Mouse (Mus musculus) hindbrain, embryonic 16.5 days (tissue): ENCODE measurements around the gene Fmod. TPM values are rescaled to one million over a fixed set of nuclear protein-coding genes. Genes with fewer than 3 reads are reported as not detected.

Experiments used
- ATAC-seq: fragments of 200-750 bp; cut with Nextera tagmentation; 2 replicates; pipeline ENCODE4 v1.8.0; 2017; ENCODE audit warnings: moderate TSS enrichment, moderate library complexity
- H3K27ac ChIP-seq: fragments of 300-500 bp; sonication (generic); 2 replicates; pipeline ENCODE4 v1.5.1; 2014; ENCODE audit warnings: low read depth, mild to moderate bottlenecking, control low read depth, low read length, moderate library complexity
- H3K27me3 ChIP-seq: fragments of 300-500 bp; sonication (generic); replicated peaks from 2 replicates; pipeline ENCODE4 v1.6.1; 2014; ENCODE audit warnings: low read length; ENCODE audit not compliant: control insufficient read depth, insufficient read depth
- H3K36me3 ChIP-seq: fragments of 300-500 bp; sonication (generic); 2 replicates; pipeline ENCODE4 v1.6.1; 2014; ENCODE audit warnings: mild to moderate bottlenecking, low read length, moderate library complexity, mixed read lengths; ENCODE audit not compliant: control insufficient read depth, insufficient read depth
- H3K4me1 ChIP-seq: fragments of 300-500 bp; sonication (generic); 2 replicates; pipeline ENCODE4 v1.6.1; 2014; ENCODE audit warnings: low read depth, low read length; ENCODE audit not compliant: control insufficient read depth, insufficient read depth
- H3K4me2 ChIP-seq: fragments of 300-500 bp; sonication (generic); 2 replicates; pipeline ENCODE4 v1.6.1; 2014; ENCODE audit warnings: mild to moderate bottlenecking, low read length, control low read depth, moderate library complexity
- H3K4me3 ChIP-seq: fragments of 300-500 bp; sonication (generic); 2 replicates; pipeline ENCODE4 v1.5.1; 2014; ENCODE audit warnings: mild to moderate bottlenecking, low read length, control low read depth, moderate library complexity
- H3K9ac ChIP-seq: fragments of 300-500 bp; sonication (generic); 2 replicates; pipeline ENCODE4 v1.6.1; 2014; ENCODE audit warnings: low read depth, mild to moderate bottlenecking, control low read depth, low read length, moderate library complexity
- H3K9me3 ChIP-seq: fragments of 300-500 bp; sonication (generic); 2 replicates; pipeline ENCODE4 v1.6.1; 2014; ENCODE audit warnings: mild to moderate bottlenecking, low read length, moderate library complexity; ENCODE audit not compliant: control insufficient read depth
- WGBS: fragments of 180-500 bp; shearing (Covaris S2); extraction: QIAGEN DNeasy Blood & Tissue Kit; methylation state at CpG from one replicate; pipeline ENCODE4 v1.1.7; 2014; 5-methylcytosine and 5-hydroxymethylcytosine counted together
- polyA plus RNA-seq: library from polyadenylated mRNA; unstranded; fragments of >200 nt; fragmentation: Nextera tagmentation; extraction: Ambion mirVana; gene quantifications from 2 replicates; pipeline ENCODE4 v1.2.1, GENCODE M21; 2015

Fmod gene
- polyA plus RNA-seq, 1 experiment from 2014 or later, result 11.8 TPM

DNA sequence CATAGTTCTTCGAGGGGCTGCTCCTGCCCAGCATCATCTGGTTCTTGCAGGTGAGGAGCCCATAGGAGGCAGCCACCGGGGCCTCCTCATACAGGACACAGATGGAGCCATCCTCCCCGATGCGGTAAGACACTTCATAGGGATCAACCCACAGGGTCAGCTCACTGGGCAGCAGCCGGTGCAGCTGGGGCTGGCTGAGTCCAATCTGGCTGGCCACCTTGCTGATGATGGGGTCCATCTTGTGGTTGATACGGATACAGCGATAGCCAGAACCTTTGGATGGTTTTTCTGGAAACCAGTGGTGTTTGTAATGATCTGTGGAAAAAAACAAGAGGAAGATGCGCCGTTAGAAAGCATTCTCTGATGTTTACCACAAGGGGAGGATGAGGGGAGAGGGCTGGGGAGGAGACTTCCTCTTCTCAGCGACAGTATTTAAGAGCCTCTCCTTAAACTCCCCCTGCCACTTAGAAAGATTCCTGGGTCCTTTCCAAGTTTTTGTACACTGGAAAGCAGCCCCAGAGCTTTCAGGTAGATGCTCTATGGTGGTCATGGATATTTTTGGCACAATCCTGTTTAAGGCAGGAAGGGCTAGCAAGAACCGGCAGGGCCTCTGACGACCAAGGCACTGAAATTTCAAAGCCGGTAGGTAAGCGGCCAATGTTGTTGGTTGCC lies 40.5 kb downstream of the Fmod start:
- Histone ChIP-seq H3K36me3 (no peaks in the 10 kb centered on the region), H3K9ac (peak overlapping the region; percentile 80), H3K4me3 (peak overlapping the region; percentile 70), H3K4me1 (peaks cover 32% of the 10 kb centered on the region), H3K9me3 (no peaks in the 10 kb centered on the region), H3K4me2 (peak overlapping the region; percentile 76), H3K27me3 (no peaks in the 10 kb centered on the region), H3K27ac (peak overlapping the region; percentile 75)
- 14% methylated on average over 14 of the region's 14 CpGs for WGBS
- no peak for ATAC-seq

DNA sequence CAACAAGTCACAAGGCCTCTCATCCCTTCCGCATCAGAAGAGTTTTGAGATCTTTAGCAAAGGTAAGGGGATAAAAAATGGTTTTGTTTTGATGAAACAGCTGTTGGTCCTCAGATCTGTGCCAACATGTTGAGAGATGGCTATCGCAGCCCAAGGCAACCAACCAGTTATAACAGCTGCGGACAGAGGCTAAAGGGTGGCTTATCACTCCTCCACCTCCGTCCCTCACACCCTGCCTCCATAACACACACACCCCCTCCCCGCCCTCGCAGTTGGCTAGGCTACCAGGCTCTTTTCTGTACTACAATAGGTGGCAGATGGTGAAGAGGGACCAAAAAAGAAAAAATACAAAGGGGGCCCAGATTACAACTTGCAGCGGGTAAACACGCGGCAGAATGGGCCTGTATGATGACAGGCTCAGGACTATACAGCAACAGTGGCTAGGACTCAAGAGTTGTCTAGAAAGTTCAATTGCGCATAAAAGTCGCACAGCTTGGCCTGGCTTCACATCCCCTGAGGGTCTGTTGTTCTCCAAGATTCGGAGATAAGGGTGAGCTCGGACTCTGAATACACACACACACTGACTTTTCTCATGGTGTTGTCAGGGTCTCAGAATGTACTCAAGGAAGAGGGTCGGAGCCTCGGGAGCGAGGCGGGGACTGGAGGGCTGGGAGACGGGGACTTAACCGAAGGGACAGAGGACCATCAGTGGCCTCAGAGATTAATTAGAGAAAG lies 41.2 kb downstream of the Fmod start:
- H3K9me3 ChIP-seq, result no peaks in the 10 kb centered on the region
- peaks cover 32% of the 10 kb centered on the region for H3K4me1 ChIP-seq
- peak overlapping the region; percentile 75 for H3K27ac ChIP-seq
- no peaks in the 10 kb centered on the region for H3K27me3 ChIP-seq
- H3K4me3 ChIP-seq, result peak overlapping the region; percentile 70
- WGBS, result 5% methylated on average over 19 of the region's 19 CpGs
- no peak; the same call in 1 of the 2 replicates for ATAC-seq
- H3K4me2 ChIP-seq, result peak overlapping the region; percentile 76
- H3K9ac ChIP-seq, result peak overlapping the region; percentile 80
- no peaks in the 10 kb centered on the region for H3K36me3 ChIP-seq

DNA sequence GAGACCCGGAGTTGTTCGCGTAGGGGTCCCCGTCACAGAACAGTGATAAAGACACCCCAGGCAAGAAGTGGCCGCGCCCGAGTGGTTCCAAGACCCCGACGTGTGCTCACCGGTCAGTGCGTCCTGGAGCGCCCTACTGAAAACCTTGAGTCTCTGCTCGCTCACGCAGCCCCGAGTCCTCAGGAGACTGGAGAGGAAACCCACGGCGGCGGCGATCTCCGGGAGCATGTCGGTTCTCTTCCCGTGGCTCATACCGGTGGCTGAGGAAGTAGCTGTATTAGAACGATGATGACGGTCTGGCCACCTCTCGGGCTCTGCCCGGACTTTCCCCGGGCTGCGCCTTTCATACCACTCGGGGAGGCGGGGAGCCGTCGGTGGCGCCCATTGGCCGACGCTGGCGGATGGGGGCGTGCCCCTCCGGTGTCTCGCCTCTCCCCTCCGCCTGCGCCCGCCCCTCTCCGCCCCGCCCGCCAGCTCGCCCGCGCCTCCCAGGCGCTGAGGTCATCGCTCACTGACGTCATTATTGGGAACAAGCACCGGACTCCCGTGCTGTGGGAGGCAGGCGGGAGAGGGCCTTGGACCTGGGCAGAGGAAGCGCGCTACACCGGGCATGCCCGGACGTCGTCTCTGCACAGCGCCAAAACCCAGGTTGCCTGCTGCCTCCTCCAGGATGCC lies 41.9 kb downstream of the Fmod start, which contains the start of gene Btg2:
Btg2 (minus strand) TSS at position 319 of the 675 bp plus-strand sequence.
- ATAC-seq, result peak; percentile 95
- no peaks in the 10 kb centered on the region for H3K36me3 ChIP-seq
- no peaks in the 10 kb centered on the region for H3K27me3 ChIP-seq
- peak within 1 kb of the TSS; percentile 85 for H3K27ac ChIP-seq
- H3K9ac ChIP-seq, result peak within 1 kb of the TSS; percentile 80
- no peaks in the 10 kb centered on the region for H3K9me3 ChIP-seq
- H3K4me3 ChIP-seq, result peak within 1 kb of the TSS; percentile 70
- peaks cover 31% of the 10 kb centered on the region for H3K4me1 ChIP-seq
- H3K4me2 ChIP-seq, result peak within 1 kb of the TSS; percentile 76
- under 1% methylated on average over 62 of the region's 62 CpGs for WGBS

DNA sequence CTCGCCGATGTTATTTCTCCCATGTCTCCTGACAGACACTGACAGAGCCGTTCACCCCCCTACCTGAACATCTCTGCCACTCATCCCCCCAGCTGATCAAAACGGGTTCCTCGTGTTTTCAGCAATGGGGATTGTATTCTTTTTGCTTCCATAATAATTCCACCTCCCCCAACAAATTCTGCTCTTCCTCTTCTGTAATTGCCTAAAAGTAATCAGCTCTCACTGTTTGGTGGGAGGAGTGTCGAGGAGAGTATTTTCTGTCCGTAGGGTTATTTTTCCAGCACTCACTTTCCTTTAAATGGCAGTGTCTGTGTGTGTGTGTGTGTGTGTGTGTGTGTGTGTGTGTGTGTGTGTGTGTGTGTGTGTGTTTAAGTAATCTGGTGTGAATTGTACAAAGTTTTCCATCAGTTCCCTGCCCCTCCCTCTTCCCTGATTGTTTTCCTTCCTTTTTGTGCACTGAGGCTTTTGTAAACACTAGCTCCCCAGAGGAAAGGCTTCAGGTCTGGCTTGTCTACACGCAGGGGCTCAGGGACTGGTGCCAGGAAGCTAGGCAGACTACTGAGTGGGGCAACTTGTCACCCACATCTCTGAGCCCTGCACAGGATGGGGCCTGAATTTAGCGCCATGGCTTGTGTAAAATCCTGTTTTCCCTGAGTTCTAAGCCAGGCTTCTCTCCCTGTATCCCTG lies 42.6 kb downstream of the Fmod start:
- Histone ChIP-seq H3K9ac (peak overlapping the region; percentile 72), H3K4me3 (peak overlapping the region; percentile 70), H3K4me2 (peak overlapping the region; percentile 76), H3K27me3 (no peaks in the 10 kb centered on the region), H3K36me3 (no peaks in the 10 kb centered on the region), H3K27ac (peak overlapping the region; percentile 85), H3K9me3 (no peaks in the 10 kb centered on the region), H3K4me1 (peaks cover 31% of the 10 kb centered on the region)
- no peak for ATAC-seq
- 4% methylated on average over 9 of the region's 9 CpGs for WGBS

DNA sequence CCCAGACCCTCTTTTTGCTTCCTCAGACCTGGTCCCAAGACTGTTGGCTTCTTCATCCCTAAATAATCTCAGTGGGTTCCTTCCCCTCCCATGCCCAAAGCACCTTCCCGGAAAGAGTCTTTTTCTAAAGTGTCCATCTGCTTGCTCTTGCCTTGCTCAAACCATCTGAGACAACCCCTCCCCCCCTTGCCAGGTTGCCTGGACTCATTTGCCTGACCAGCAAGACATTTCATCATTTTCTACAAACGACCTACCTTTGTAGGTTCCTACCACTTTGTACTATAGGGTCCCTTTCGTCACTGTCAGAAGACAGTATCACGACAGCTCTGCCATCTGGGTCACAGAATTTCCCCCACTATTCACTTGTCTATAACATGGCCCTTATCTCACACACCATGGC lies 43.4 kb downstream of the Fmod start:
- Histone ChIP-seq H3K9ac (no peak overlapping the region), H3K36me3 (no peaks in the 10 kb centered on the region), H3K4me3 (no peak overlapping the region), H3K4me2 (no peak overlapping the region), H3K27ac (0 out of 2 replicates have a peak overlapping the region, but pooled peaks have one; percentile 49), H3K4me1 (peaks cover 30% of the 10 kb centered on the region), H3K27me3 (no peaks in the 10 kb centered on the region), H3K9me3 (no peaks in the 10 kb centered on the region)
- no peak for ATAC-seq
- 78% methylated on average over 4 of the region's 4 CpGs for WGBS

DNA sequence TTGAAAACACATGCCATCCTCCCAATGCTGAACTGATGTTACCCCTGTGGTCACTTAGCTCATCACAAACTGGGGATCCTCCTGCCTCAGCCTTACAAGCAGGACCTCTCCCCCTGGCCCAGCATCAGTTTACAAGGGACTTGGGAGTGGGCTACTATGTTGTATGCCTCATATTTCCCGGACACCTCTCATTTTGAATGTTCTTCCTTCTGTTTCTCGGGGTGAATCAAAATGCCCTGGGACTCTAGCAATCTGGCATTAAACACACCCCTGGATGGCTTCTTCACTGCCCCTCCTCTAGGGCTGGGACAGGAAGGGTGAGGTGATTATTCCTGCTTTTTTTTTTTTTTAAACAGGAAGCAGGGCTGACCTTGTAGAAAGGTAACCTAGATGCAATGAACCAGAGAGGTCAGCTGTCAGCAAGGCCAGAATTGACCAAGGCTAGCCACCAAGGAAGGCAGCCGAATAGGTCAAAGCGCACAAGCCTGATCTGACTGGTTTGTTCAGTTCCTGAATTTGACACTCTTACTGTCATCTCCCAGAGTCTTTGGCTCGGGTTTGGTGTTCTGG lies 43.9 kb downstream of the Fmod start:
- no peak overlapping the region for H3K9ac ChIP-seq
- no peaks in the 10 kb centered on the region for H3K9me3 ChIP-seq
- H3K4me1 ChIP-seq, result peaks cover 25% of the 10 kb centered on the region
- H3K4me2 ChIP-seq, result no peak overlapping the region
- H3K4me3 ChIP-seq, result no peak overlapping the region
- ATAC-seq, result no peak
- no peaks in the 10 kb centered on the region for H3K36me3 ChIP-seq
- no peak overlapping the region for H3K27ac ChIP-seq
- H3K27me3 ChIP-seq, result no peaks in the 10 kb centered on the region
- WGBS, result 92% methylated on average over 5 of the region's 5 CpGs

DNA sequence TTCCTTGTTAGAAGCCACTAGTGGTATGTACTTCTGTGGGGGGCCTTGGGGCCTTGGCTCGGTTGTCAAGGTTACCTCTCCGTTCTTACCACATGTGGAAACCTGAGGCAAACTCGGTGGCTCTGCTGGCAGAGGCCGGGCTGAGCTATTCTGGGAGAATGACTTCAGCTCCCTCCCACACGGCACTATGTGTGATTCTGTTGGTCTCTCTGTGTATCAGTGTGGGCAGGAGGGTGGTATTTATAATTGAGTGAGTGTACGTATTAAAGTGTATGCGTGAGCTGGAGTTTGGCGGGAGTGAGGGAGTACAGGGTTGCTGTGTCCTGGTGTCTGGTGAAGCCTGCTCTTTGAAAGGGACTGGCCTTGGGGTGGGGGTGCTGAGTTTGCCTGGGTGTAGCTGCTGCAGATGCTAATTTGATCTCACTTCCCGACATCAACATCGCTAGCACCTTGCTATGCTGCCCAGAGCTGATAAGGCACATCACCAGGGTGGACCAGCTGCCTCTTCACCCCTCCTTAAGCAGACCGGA lies 46.0 kb downstream of the Fmod start:
- H3K4me1 ChIP-seq, result peaks cover 9% of the 10 kb centered on the region; the same call in 1 of the 2 replicates
- no peak for ATAC-seq
- H3K9ac ChIP-seq, result 0 out of 2 replicates have a peak overlapping the region, but pooled peaks have one; percentile 13
- H3K4me3 ChIP-seq, result no peak overlapping the region
- no peaks in the 10 kb centered on the region for H3K36me3 ChIP-seq
- no peaks in the 10 kb centered on the region for H3K9me3 ChIP-seq
- H3K27ac ChIP-seq, result no peak overlapping the region
- H3K27me3 ChIP-seq, result no peaks in the 10 kb centered on the region
- no peak overlapping the region for H3K4me2 ChIP-seq
- WGBS, result 55% methylated on average over 11 of the region's 11 CpGs

DNA sequence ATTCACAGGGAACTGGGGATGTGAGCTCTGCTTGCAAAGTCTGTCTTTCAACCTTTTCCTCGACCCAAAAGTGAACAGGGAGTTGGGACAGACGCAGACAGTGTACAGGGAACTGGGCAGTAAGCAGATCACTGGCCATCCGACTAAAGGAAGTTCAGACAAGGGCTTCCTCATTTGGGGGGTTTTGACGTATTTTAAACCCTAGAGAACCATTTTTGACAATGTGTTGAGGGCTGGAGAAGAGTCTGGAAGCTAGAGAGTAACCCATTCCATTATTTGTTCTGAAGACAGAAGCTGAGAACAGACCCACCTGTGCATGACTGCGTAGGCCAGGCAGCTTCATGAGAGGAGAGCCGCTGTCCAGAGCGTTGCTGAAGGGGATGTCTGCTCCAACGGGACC lies 46.6 kb downstream of the Fmod start:
- no peaks in the 10 kb centered on the region for H3K27me3 ChIP-seq
- no peak for ATAC-seq
- WGBS, result 85% methylated on average over 8 of the region's 8 CpGs

More for the DNA sequence above, 46.6 kb downstream of the Fmod start:
- Histone ChIP-seq H3K4me1 (peaks cover 9% of the 10 kb centered on the region; the same call in 1 of the 2 replicates), H3K4me2 (no peak overlapping the region), H3K27ac (no peak overlapping the region), H3K9me3 (no peaks in the 10 kb centered on the region), H3K4me3 (no peak overlapping the region), H3K36me3 (no peaks in the 10 kb centered on the region), H3K9ac (no peak overlapping the region)
